Mouse (Mus musculus): ENCODE measurements around the gene Ecel1. TPM values are rescaled to one million over a fixed set of nuclear protein-coding genes. Genes with fewer than 3 reads are reported as not detected.

Ecel1 gene
- 0.03 TPM in 1 of 2 replicates, not detected in the other for polyA plus RNA-seq (2012; rRNA removed)

GRCm38 (mm10) chr1:87156199-87156587 is at the start of gene Ecel1:
Gene Ecel1, minus strand, starts transcription at chr1:87156521.

GRCm38 (mm10) chr1:87204465-87204864 is 48.1 kb upstream of the Ecel1 start, which contains the start of gene Chrng:
Gene Chrng, plus strand, starts transcription at chr1:87204657.

GRCm38 (mm10) chr1:87190429-87190828 is 34.1 kb upstream of the Ecel1 start, which contains the start of gene Chrnd:
Gene Chrnd, plus strand, starts transcription at chr1:87190607.

GRCm38 (mm10) chr1:87183013-87183412 is 26.7 kb upstream of the Ecel1 start, which contains the start of gene Prss56:
Gene Prss56, plus strand, starts transcription at chr1:87183313.

GRCm38 (mm10) chr1:87124673-87125072 is 31.6 kb downstream of the Ecel1 start, which contains the start of gene Akp3:
Gene Akp3, plus strand, starts transcription at chr1:87124973.

GRCm38 (mm10) chr1:87101411-87101810 is 54.9 kb downstream of the Ecel1 start, which contains the start of gene Alpi:
Gene Alpi, minus strand, starts transcription at chr1:87101606.

Other genes starting within 250 kb of the Ecel1 start
- gene Alppl2, start 66.6 kb downstream of the Ecel1 start, polyA plus RNA-seq (2012; rRNA removed) = not detected in 2 replicates
- not detected in 2 replicates for gene Alpi, start 54.9 kb downstream of the Ecel1 start, polyA plus RNA-seq (2012; rRNA removed)
- not detected in 2 replicates for gene Akp3, start 31.5 kb downstream of the Ecel1 start, polyA plus RNA-seq (2012; rRNA removed)
- not detected in 2 replicates for gene Prss56, start 26.8 kb upstream of the Ecel1 start, polyA plus RNA-seq (2012; rRNA removed)
- gene Chrnd, start 34.1 kb upstream of the Ecel1 start, polyA plus RNA-seq (2012; rRNA removed) = 0.01 and 0.21 TPM in 2 replicates
- 0.88 TPM in 1 of 2 replicates, not detected in the other for gene Chrng, start 48.1 kb upstream of the Ecel1 start, polyA plus RNA-seq (2012; rRNA removed)
- gene Eif4e2, start 57.4 kb upstream of the Ecel1 start, polyA plus RNA-seq (2012; rRNA removed) = 35.8 and 38.3 TPM in 2 replicates
- gene Efhd1, start 107.8 kb upstream of the Ecel1 start, polyA plus RNA-seq (2012; rRNA removed) = not detected in 2 replicates
- gene Gigyf2, start 170.5 kb upstream of the Ecel1 start, polyA plus RNA-seq (2012; rRNA removed) = 18.5 and 19.0 TPM in 2 replicates
- not detected in 2 replicates for gene Kcnj13, start 238.2 kb upstream of the Ecel1 start, polyA plus RNA-seq (2012; rRNA removed)